Mouse (Mus musculus) hindlimb bud, embryonic 11.5 days (tissue): ENCODE measurements around the gene Arfgef2.

Source experiments
- DNase-seq: peaks from one replicate; pipeline ENCODE4 v3.0.0-alpha.2; 2012; ENCODE audit warnings: low read depth, low spot score; ENCODE audit errors: extremely low spot score

The Arfgef2 gene

DNA sequence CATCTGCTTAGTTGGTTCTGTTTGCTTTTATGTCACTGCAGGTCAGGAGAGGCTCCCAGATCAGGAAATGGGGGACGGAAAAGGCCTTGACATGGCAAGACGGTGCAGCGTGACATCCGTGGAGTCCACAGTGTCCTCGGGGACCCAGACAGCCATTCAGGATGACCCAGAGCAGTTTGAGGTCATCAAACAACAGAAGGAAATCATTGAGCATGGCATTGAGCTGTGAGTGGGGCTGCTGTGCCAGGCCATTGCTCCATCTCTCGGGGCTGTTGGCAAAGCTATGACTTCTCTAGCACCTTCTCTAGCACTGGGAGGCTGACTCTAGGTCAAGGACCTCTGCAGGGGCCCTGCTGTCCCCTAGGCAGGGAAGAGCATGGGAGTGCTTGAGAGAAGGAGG lies 51.0 kb downstream of the Arfgef2 start:
- DNase-seq, result no peak

DNA sequence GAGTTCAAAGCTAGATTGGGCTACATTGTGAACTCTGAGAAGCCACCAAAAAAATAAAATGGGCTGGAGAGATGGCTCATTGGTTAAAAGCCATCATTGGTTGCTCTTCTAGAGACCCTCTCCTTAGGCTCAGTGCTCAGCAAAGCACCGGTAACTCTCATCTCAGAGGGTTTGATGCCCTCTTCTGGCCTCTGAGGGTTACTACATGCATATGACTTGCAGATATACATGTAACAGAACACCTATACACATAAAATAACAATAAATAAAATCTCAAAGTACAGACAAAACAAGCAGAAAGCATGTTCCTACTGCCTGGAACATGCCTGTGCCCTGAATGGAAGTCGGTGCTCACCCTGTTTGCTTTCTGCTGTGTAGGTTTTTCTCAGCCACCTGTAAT lies 51.7 kb downstream of the Arfgef2 start:
- DNase-seq, result peak; percentile 6

DNA sequence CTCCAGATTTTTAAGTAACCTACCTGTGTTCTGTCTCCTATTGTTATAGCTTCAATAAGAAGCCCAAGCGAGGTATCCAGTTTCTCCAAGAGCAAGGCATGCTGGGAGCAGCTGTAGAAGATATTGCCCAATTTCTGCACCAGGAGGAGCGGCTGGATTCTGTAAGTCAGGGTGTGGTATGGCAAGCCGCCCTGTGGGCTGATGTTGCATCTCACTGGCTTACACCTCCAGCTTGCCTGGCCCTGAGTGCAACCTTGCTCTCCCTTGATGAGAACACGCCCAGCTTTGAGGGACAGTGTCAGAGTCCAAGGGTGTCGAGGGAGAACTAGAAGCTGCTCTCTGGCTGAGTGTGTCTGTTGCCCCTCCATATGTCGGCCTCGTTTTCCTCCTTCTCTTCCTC lies 53.8 kb downstream of the Arfgef2 start:
- no peak for DNase-seq

DNA sequence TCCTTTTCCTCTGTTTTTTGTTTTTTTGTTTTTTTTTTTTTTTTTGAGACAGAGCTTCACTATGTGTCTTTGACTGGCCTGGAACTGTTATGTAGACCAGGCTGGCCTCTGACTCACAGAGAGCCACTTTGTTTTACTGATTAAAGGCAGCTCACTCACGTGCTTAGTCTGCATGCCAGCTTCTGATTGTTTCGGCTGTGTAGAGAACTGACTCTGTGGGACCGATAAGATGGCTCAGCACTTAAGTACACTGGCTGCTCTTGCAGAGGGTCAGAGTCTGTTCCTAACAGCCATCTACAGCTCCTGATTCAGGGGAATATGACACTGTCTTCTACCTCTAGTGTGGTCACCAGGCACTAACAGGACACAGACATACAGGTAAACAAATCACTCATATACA lies 57.1 kb downstream of the Arfgef2 start:
- no peak for DNase-seq

DNA sequence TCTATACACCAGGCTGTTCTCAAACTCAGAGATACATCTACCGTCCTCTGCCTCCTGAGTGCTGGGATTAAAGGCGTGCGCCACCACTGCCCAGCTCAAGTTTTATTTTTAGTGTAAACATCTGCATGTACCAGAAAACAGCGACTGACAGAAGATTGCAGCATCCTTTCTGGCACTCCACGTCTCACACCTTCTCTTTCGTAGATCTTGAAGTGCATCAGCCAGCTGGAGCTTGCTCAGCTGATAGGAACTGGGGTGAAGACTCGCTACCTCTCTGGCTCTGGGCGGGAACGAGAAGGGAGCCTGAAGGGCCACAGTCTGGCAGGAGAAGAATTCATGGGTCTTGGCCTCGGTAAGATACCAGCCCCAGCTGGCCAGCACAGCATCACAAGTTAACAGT lies 60.1 kb downstream of the Arfgef2 start:
- DNase-seq, result no peak

DNA sequence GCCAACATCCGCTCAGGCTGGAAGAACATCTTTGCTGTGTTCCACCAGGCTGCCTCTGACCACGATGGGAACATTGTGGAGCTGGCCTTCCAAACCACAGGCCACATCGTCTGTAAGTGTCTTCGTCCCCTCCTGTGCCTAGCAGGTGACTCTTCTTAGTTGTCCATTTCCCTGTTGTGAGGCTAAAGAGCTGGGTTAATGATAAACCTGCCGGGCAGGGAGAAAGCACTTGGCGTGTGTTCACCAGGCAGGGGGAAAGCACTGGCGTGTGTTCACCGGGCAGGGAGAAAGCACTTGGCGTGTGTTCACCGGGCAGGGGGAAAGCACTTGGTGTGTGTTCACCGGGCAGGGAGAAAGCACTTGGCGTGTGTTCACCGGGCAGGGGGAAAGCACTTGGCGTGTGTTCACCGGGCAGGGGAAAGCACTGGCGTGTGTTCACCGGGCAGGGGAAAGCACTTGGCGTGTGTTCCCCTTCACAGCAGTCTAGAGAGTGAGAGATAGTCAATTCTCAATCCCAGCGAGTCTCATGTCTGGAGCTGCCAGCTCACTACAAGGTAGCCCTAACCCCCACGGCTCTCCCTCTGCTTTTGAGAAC lies 65.0 kb downstream of the Arfgef2 start:
- no peak for DNase-seq

DNA sequence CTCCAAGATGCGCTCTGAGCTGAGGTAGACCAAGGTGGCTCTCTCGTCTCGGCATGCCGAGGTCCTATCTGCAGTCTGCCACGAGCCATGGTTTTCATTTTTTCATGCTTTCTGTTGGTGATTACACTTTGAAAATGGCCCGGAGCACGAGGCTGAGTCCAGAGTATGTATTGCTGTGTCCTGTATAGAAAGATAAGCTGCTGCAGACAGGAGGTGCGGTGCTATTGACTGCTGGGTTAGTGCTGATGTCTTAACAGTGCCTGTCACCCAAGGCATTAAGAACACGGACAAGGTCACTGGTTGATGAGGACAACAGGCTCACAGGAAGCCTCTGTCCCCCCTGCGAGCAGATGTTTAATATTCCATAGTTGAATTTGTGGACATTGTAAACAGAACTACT lies 65.5 kb downstream of the Arfgef2 start:
- no peak for DNase-seq

DNA sequence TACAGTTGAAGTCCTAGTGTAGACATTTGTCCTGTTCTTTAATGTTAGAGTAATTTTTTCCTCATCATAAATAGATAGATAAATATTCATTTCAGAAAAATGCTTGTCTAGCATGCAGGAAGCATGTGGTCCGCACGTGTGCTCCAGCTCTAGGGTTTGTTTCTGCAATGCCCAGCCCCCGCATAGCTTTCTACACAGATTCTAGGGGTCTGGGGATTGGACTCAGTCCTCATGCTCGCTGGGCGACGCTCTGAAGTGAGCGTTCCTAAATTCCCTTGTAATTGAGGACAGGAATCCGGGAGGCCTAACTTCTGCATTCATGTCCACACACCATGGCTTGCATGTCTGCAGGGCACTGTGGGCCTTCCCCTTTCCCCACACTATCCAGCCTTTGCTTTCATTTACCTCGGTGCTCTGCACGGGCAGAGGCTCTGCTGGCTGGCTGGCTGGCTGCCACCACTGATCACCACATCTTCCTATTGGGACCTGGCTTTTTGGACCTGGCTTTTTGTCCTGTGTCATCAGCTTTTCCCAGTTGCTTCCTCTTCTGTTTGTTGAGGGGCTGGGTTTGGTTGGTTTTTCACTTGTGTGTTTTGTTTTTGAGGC lies 69.4 kb downstream of the Arfgef2 start:
- DNase-seq, result no peak

DNA sequence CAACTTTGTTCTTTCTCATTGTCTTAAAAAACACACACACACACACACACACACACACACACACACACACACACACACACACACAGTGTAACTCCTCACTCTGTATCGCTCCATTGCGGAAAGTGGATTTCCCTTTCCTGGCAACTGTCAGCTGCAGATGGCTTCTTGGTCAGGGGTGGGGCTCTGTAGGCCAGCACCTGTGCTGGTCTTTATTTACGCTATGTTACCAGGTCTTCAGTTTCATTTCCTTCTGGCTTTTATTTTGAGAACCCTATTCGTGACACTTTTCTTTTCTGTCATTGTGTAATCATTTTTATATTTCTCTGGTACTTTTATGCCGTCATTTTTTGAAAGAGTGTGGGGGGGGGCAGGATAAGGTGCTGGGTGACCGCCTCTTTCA lies 70.2 kb downstream of the Arfgef2 start:
- no peak for DNase-seq

DNA sequence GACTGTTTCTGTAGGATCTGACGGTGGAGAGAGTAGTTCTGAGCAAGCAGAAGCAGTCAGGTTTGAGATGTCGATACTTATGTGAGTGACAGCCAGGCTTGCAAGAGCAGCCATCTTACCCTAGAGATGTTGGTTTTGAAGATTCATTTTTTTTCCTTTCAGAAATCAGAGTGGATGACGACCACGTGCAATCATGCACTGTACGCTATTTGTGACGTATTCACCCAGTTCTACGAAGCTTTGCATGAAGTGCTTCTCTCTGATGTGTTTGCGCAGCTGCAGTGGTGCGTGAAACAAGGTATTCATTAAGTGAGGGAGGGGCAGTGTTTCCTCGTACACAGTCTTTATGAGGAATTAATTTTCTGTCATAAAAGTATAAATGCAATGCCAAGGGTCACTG lies 70.9 kb downstream of the Arfgef2 start:
- no peak for DNase-seq

DNA sequence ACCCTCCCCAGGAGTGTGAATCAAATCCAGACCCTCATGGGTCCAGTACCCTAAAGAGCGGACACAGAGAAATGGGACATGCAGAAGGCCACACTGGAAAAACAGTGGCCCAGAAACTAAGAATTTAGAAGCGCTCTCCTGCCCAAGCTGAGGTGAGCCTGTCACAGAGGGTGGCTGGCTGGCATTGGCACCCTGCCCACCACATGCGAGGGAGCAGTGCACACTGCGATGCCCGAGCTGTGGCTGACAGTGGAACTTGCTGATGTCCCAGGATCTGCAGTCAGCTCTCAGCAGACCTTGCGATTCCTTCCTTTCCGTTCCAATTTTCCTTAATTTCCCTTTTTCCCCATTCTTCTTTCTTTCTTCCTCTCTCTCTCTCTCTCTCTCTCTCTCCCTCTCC lies 79.7 kb downstream of the Arfgef2 start:
- no peak for DNase-seq

DNA sequence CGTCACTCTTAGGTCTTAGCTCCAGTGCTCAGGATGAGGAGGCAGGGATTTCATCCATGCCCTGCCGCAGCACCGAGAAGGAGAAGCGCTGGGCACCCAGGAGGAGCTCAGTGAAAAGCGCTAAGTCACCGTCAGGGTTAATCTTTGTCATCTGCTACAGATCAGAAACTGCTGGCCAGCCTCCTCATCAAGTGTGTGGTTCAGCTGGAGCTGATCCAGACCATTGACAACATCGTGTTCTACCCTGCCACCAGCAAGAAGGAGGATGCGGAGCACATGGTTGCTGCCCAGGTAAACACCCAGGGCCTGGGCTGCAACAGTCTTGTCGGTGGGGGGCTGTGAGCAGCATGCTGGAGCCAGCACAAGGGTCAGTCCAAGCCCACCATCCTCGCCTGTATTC lies 80.2 kb downstream of the Arfgef2 start:
- DNase-seq, result no peak

DNA sequence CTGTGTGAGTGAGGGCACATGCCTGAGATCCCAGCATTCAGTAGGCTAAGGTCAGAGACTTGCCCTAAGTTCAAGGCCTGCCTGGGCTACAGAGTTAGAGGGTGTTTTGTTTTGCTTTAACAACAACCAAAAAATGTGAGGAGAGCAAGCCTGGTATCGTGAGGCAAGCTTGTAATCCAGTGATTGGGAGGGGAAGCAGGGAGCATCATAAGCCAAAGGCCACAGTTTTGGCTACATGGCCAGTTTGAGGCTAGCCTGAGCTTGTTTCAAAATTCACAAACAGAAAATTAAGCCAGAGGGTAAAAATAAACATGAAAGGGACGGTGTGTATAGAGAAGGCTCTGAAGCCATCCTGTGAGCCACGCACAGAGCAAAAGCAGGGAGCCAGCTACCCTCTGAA lies 80.8 kb downstream of the Arfgef2 start:
- no peak for DNase-seq

DNA sequence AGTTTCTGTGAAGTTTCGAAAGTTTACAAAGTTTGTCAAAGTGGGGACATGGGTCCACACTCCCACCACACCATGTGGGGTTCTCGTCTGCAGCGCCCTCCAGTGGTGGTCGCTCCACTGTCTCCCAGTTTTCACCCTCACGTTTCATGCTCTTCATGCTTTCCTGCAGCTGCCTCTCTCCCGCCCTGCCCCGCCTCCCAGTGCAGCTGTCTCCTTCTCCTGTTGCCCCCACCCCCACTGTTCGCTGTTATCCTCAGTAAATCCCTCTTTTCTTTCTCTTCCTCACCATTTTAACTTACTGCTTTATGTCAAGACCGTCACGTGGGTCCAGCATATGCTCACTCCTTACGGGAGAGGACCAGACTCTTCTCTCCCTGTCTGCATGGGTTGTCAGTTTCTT lies 82.4 kb downstream of the Arfgef2 start:
- no peak for DNase-seq

DNA sequence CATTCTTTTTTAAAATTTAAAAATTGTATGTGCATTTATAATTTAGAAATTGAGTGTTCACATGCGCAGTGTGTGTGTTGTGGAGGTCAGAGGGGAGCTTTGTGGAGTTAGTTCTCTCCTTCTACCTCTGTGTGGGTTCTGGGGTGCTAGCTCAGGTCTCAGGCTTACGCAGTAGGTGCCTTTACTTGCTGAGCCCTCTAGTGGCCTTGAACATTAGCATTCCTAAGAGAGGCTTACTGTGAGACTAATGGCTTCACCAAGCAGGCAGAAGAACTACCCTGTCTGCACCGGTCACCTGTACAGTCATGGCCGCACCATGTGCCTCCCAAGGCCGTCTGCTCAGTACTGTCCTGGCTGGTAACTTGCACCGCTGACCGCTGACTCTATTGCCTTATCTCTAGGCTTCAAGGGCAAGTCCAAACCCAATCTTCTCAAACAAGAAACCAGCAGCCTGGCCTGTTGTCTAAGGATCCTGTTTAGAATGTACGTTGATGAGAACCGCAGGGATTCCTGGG lies 86.0 kb downstream of the Arfgef2 start:
- DNase-seq, result no peak

DNA sequence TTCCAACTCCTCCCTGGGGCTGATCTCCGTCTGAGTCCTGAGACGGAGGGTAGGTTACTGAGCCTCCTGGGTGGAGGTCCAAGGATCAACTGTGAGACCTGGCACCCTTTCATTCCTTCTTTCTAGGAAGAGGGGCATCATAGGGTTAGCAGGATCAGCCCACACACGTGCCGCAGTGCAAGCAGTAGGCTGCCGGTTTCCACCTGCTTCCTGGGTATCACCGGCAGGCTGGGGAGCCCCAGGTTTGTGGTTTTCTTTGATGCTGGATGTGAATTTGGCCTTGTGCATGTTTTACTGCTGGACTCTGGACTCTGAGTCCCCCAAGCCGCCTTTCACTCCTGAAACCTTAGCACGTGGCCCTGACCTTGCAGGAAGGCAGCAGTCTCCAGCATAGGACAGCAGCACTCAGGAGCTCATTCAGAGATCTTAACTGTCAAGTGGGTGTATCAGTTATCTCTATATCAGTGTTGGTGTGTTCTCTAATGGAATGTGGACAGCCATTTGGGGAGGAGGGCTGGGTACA lies 86.8 kb downstream of the Arfgef2 start:
- no peak for DNase-seq

DNA sequence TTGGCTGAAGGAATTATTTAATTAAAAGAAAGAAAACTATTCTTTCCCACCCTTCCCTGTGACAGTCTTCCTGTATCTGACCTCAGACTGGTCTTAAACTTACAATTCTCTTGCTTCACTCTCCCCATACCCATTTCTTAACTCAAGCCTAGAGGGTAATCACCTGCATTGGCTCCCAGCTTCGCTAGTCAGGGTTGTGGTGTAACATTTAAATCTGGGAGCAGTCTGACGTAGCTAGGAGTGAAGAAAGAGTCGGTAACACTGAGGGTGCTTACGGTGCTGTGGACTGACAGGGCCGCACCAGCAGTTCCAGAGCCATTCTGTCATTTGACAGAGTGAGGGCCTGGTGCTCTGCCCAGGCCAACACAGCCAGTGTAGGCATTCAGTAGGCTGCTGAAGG lies 87.6 kb downstream of the Arfgef2 start:
- no peak for DNase-seq

DNA sequence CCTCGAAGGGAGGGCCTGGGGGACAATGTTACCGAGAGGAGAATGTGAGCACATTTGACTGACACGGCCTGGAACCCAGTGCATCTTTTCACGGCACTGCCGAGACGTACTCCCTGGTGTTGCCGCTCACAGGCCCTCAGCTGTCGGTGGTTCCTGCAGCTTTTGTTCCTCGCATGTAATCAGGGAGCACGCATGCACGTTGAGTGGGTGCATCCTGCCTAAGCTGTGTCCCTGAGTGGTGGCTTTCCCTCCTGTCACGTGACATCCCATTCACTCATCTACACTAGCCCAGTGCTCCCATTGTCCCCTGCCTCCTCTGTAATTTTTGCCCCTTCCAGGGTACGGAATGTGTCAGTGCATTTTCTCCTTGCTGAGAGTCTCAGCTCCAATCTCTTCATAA lies 91.0 kb downstream of the Arfgef2 start:
- DNase-seq, result no peak

DNA sequence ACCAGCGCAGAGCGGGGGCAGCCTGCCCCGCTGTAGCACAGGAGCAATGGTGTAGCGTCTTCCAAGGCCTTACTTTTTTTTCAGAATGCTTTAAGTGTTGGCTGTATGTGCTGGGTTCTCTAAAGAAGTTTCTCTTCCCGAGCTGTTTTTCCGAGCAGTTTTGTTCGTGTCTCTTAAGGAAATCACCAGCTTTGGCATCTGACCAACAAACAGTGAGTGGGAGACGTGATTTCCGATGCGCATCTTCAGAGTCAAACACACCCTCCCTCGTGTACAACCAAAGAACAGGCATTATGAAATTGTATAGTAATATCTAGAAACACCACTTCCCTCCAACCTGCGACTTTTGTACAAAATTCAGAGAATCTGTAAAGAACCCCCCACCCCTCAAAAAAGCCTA lies 91.6 kb downstream of the Arfgef2 start:
- DNase-seq, result no peak

DNA sequence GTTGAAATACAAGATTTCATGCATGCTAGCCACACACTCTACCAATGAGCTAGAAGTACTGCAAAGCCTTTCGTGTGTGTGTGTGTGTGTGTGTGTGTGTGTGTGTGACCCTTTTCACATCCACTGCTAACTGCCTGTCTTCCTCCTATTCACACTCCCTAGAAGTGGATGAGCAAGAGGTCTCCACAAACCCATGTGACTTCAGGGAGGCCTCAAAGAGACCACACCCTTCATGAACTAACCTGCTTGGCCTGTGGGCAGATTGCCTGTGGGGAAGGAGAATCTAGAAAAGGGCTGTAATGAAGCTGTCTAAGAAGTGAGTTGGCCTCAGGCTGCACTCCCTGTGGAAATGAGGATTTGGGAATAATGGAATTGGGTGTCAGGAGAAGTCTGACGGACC lies 93.8 kb downstream of the Arfgef2 start:
- DNase-seq, result no peak

DNA sequence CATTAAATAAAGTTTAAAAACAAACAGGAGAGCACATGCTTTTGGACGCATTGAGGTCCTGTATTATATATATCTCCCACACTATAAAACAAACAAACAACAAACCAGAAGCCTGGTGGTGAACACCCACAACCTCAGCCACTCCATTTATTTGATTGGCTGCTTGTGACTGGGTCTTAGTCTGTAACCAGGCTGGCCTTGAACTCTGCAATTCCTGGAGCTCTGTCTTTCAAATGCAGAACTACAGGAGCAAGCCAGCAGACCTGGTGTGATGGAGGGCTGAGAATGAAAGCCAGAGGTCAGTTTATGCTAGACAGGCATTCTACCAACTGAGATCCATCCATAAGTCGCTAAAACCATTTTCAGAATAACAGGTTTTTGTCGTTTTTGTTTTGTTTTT lies 94.4 kb downstream of the Arfgef2 start:
- DNase-seq, result no peak

DNA sequence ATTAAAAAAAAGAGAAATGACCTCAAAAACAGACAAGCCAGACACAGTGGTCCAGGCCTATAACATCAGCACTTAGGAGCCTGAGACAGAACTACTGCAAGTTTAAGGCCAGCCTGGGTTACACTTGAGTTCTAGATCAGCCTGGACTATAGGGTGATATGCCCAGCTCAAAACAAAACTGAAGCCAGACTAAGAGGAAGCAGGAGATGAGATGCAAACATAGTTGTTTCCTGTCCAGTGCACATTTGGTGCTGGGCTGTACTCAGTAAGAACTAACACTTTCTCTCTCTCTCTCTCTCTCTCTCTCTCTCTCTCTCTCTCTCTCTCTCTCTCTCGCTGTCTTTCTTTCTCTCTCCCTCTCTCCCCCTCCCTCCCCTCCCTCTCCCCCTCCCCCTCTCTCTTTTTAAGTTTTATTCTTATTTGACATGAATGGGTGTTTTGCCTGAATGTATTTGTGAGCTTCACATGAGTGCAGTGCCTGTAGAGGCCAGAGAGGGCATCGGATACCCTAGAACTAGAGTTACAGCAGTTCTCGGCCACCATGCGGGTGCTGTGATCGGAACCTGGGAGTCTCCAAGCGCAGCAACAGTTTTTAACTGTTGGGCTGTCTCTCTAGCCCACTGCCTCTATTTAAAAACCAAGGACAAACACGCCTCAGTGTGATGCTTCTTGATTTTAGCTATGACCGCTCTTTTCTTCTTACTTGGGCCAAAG lies 95.6 kb downstream of the Arfgef2 start:
- no peak for DNase-seq
